Mouse (Mus musculus): ENCODE results near the gene Kat8. TPM values are rescaled to one million over a fixed set of nuclear protein-coding genes. Genes with fewer than 3 reads are reported as not detected.
A peak's percentile ranks its signal among the peaks of the same experiment; 100 is the strongest.

The Kat8 gene
- polyA plus RNA-seq, 1 experiment from 2014 or later, result 41.3 TPM

DNA sequence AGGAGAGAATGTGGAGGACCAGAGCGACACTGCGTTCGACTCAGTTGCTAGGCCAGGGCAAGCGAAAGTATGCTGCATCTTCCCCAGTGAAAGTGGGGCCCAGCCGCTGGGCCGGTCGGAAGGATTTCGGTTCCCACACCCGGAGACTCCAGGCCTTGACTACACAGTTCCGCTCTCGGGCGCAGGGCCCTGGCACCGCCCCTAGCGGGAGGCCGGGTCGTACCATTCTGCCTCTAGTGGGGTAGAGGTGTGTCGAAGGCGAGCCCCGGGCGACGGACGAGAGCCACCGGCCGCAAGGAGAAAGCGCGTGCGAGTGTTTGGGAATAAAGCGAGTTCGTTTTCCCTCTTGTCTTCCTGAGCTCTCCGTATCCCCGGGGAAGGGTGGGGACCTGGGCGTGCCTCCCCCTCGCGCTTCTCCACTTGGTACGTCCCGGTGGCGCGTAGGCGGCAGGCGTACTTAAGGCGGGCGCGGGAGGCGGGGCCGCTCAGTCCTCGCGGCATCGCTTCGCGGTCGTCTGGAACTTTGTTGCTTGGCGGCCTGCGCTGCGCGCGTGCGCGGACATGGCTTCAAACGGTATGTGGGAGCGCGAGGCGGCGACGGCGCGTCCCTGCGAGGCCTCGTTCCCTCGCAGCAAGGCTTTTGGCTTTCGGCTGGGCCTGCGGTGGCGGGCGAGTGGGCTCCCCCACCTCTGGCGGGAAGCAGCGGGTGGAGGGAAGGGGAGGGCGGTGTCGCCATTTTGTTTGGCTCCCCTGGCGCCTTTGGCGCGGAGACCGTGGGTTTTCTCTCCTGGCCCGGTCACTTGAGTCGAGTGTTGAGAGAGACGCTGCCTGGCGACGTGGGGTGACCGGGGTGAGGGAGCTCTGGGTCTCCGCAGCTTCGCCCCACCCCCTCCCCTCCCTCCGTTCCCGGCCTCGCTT is 54.9 kb downstream of the Kat8 start, which contains the start of gene Fus:
TSS of gene Fus (plus strand) at position 454 of the 918 bp plus-strand sequence.
- H3K9ac ChIP-seq (replicated peaks), result peak within 1 kb of the TSS; percentile 99
- peaks cover 25% of the 10 kb centered on the region for H3K36me3 ChIP-seq
- WGBS, result under 1% methylated on average over 75 of the region's 92 CpGs
- peak within 1 kb of the TSS; percentile 78 for H3K4me2 ChIP-seq
- peak within 1 kb of the TSS; percentile 99 for H3K4me3 ChIP-seq (replicated peaks)
- no peaks in the 10 kb centered on the region for H3K27me3 ChIP-seq (replicated peaks)
- peak within 1 kb of the TSS; percentile 99 for H3K27ac ChIP-seq (replicated peaks)
- peak; percentile 93 for ATAC-seq (ENCODE audit: low FRiP score)
- H3K4me1 ChIP-seq, result peaks cover 29% of the 10 kb centered on the region
- no peaks in the 10 kb centered on the region for H3K9me3 ChIP-seq (replicated peaks)

DNA sequence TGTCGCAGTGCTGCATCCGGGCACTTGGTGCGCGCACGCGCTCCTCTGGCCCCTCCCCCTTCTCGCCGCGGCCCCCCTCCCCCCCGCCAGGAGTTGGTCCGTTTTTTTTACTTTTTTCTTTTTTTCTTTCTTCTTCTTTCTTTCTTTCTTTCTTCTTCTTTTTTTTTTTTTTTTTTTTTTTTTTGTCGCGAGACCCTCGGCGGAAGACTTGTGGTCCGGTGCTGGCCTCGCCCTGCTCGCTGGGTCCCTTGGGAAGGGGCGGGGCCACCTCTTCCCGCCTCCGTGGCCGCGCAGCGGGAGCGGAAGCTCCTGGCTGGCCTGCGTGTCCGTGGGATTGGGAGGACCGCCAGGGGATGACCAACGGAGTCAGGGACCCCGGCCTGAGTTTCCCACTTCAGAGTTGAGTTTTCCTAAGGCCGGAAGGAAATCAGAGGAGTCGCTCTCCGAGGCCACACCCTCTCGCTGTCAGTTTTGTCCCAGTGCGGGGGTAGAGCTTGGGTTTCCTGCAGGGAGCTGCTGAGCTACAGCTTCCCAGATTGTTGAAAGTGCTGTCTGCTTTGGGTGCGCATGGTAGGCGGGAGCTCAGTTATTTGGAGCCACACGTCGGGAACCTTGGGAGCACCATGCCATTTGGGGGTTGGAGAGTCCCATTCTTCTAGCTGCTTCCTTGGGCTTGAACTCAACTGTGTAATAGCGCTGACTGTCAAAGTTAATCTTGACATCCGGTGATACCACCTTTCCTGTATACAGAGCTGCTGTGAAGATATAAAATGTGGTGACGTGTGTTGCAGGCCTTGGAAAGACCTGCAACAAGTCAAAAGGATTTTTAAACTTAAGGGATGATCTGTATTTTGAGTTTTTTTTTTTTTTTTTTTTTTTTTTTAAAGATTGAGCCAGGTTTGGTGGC is 55.9 kb downstream of the Kat8 start:
- no peaks in the 10 kb centered on the region for H3K9me3 ChIP-seq (replicated peaks)
- peak overlapping the region; percentile 99 for H3K4me3 ChIP-seq (replicated peaks)
- WGBS, result under 1% methylated on average over 41 of the region's 42 CpGs
- H3K4me1 ChIP-seq, result peaks cover 29% of the 10 kb centered on the region
- H3K9ac ChIP-seq (replicated peaks), result peak overlapping the region; percentile 99
- peaks cover 33% of the 10 kb centered on the region for H3K36me3 ChIP-seq
- peak; percentile 28; the same call in 1 of the 2 replicates for ATAC-seq (ENCODE audit: low FRiP score)
- H3K4me2 ChIP-seq, result peak overlapping the region; percentile 78
- H3K27ac ChIP-seq (replicated peaks), result peak overlapping the region; percentile 99
- H3K27me3 ChIP-seq (replicated peaks), result no peaks in the 10 kb centered on the region

DNA sequence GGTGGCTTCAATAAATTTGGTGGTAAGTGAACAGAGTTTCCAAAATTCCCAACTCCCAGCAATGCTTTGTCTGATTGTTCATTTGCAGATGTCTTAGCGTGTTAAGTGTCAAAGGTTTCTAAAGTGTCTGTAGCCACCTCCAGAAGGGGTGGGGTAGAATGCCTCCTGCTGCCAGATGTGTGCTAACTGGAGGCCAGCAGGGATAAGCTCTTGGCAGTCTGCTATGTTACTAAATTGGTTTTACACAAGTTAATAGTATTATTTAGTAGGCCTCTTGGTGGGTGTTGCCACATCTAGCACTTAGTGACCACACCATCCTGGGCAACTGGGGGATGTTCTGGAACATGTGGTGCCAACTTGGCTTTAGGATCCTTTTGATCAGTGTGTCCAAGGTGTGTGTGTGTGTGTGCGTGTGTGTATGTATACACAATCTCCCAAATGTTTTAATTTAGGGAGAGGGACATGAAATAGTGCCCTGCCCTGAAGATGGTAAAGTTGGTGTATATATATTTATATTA is 62.2 kb downstream of the Kat8 start:
- no peak overlapping the region for H3K27ac ChIP-seq (replicated peaks)
- peaks cover 87% of the 10 kb centered on the region for H3K36me3 ChIP-seq
- H3K4me2 ChIP-seq, result no peak overlapping the region
- H3K27me3 ChIP-seq (replicated peaks), result no peaks in the 10 kb centered on the region
- WGBS, result 96% methylated on average over 2 of the region's 2 CpGs
- H3K9me3 ChIP-seq (replicated peaks), result no peaks in the 10 kb centered on the region
- no peak for ATAC-seq (ENCODE audit: low FRiP score)
- peaks cover 15% of the 10 kb centered on the region for H3K4me1 ChIP-seq
- no peak overlapping the region for H3K4me3 ChIP-seq (replicated peaks)
- H3K9ac ChIP-seq (replicated peaks), result no peak overlapping the region

Other genes with a start within 250 kb of the Kat8 start
- gene Bcl7c, start 203.6 kb upstream of the Kat8 start, polyA plus RNA-seq (2015; fragmentation: Nextera tagmentation; extraction: Ambion mirVana), result 49.5 and 62.9 TPM in 2 replicates
- 3.6 and 6.2 TPM in 2 replicates for gene Ctf1, start 199.8 kb upstream of the Kat8 start, polyA plus RNA-seq (2015; fragmentation: Nextera tagmentation; extraction: Ambion mirVana)
- 0.09 and 0.13 TPM in 2 replicates for gene Ctf2, start 180.3 kb upstream of the Kat8 start, polyA plus RNA-seq (2015; fragmentation: Nextera tagmentation; extraction: Ambion mirVana)
- gene Fbxl19, start 168.0 kb upstream of the Kat8 start, polyA plus RNA-seq (2015; fragmentation: Nextera tagmentation; extraction: Ambion mirVana), result 6.9 and 8.7 TPM in 2 replicates
- 8.6 and 13.5 TPM in 2 replicates for gene Orai3, start 142.7 kb upstream of the Kat8 start, polyA plus RNA-seq (2015; fragmentation: Nextera tagmentation; extraction: Ambion mirVana)
- 17.8 and 19.5 TPM in 2 replicates for gene Setd1a, start 135.8 kb upstream of the Kat8 start, polyA plus RNA-seq (2015; fragmentation: Nextera tagmentation; extraction: Ambion mirVana)
- not detected in 2 replicates for gene Gm49388, start 126.9 kb upstream of the Kat8 start, polyA plus RNA-seq (2015; fragmentation: Nextera tagmentation; extraction: Ambion mirVana)
- gene Hsd3b7, start 111.9 kb upstream of the Kat8 start, polyA plus RNA-seq (2015; fragmentation: Nextera tagmentation; extraction: Ambion mirVana), result 9.8 and 11.6 TPM in 2 replicates
- 20.2 and 25.4 TPM in 2 replicates for gene Stx4a, start 88.2 kb upstream of the Kat8 start, polyA plus RNA-seq (2015; fragmentation: Nextera tagmentation; extraction: Ambion mirVana)
- gene Stx1b, start 88.0 kb upstream of the Kat8 start, polyA plus RNA-seq (2015; fragmentation: Nextera tagmentation; extraction: Ambion mirVana), result 66.0 and 70.8 TPM in 2 replicates
- 7.0 and 8.6 TPM in 2 replicates for gene Zfp646, start 36.3 kb upstream of the Kat8 start, polyA plus RNA-seq (2015; fragmentation: Nextera tagmentation; extraction: Ambion mirVana)
- 28.9 and 30.4 TPM in 2 replicates for gene Zfp668, start 35.7 kb upstream of the Kat8 start, polyA plus RNA-seq (2015; fragmentation: Nextera tagmentation; extraction: Ambion mirVana)
- 1.1 and 1.2 TPM in 2 replicates for gene Prss53, start 21.5 kb upstream of the Kat8 start, polyA plus RNA-seq (2015; fragmentation: Nextera tagmentation; extraction: Ambion mirVana)
- not detected in 2 replicates for gene Gm21974, start 17.1 kb upstream of the Kat8 start, polyA plus RNA-seq (2015; fragmentation: Nextera tagmentation; extraction: Ambion mirVana)
- gene Vkorc1, start 16.9 kb upstream of the Kat8 start, polyA plus RNA-seq (2015; fragmentation: Nextera tagmentation; extraction: Ambion mirVana), result 86.2 and 96.0 TPM in 2 replicates
- 58.2 and 66.7 TPM in 2 replicates for gene Bckdk, start 8.4 kb upstream of the Kat8 start, polyA plus RNA-seq (2015; fragmentation: Nextera tagmentation; extraction: Ambion mirVana)
- 0.40 and 5.1 TPM in 2 replicates for gene Prss8, start 17.6 kb downstream of the Kat8 start, polyA plus RNA-seq (2015; fragmentation: Nextera tagmentation; extraction: Ambion mirVana)
- gene Prss36, start 34.2 kb downstream of the Kat8 start, polyA plus RNA-seq (2015; fragmentation: Nextera tagmentation; extraction: Ambion mirVana), result 13.9 and 16.2 TPM in 2 replicates
- 357 and 362 TPM in 2 replicates for gene Fus, start 54.9 kb downstream of the Kat8 start, polyA plus RNA-seq (2015; fragmentation: Nextera tagmentation; extraction: Ambion mirVana)
- 8.0 and 46.9 TPM in 2 replicates for gene Pycard, start 81.4 kb downstream of the Kat8 start, polyA plus RNA-seq (2015; fragmentation: Nextera tagmentation; extraction: Ambion mirVana)
- 0.31 and 0.40 TPM in 2 replicates for gene Trim72, start 91.4 kb downstream of the Kat8 start, polyA plus RNA-seq (2015; fragmentation: Nextera tagmentation; extraction: Ambion mirVana)
- 1.2 and 1.7 TPM in 2 replicates for gene Itgam, start 150.1 kb downstream of the Kat8 start, polyA plus RNA-seq (2015; fragmentation: Nextera tagmentation; extraction: Ambion mirVana)
- not detected in 2 replicates for gene Gm49368, start 150.2 kb downstream of the Kat8 start, polyA plus RNA-seq (2015; fragmentation: Nextera tagmentation; extraction: Ambion mirVana)
- gene Itgax, start 217.0 kb downstream of the Kat8 start, polyA plus RNA-seq (2015; fragmentation: Nextera tagmentation; extraction: Ambion mirVana), result 0.08 and 0.19 TPM in 2 replicates
- gene Itgad, start 241.9 kb downstream of the Kat8 start, polyA plus RNA-seq (2015; fragmentation: Nextera tagmentation; extraction: Ambion mirVana), result 0.04 and 0.23 TPM in 2 replicates

All from neural tube, embryonic 15.5 days (tissue).